Mouse (Mus musculus) liver, adult 2 months (tissue): Measurements from ENCODE around the gene Dnmt3a. TPM values are rescaled to one million over a fixed set of nuclear protein-coding genes. Genes with fewer than 3 reads are reported as not detected.

ENCODE experiments used
- DNase-seq: peaks from one replicate; pipeline ENCODE4 v3.0.0-alpha.2; 2011; ENCODE audit warnings: low read depth, low spot score; ENCODE audit errors: extremely low read depth
- H3K27ac ChIP-seq: fragments of 200-500 bp; replicated peaks from 2 replicates; pipeline ENCODE4 v1.5.1; 2012; ENCODE audit warnings: low read depth, mild to moderate bottlenecking, control low read depth, inconsistent platforms, low read length; ENCODE audit not compliant: insufficient read depth
- H3K27me3 ChIP-seq: fragments of 200-500 bp; 2 replicates; pipeline ENCODE4 v1.6.1; 2012; ENCODE audit warnings: mild to moderate bottlenecking, moderate library complexity, low read length, inconsistent platforms; ENCODE audit not compliant: control insufficient read depth, insufficient read depth
- H3K36me3 ChIP-seq: fragments of 200-500 bp; 2 replicates; pipeline ENCODE4 v1.6.1; 2012; ENCODE audit warnings: low read length, inconsistent platforms; ENCODE audit not compliant: control insufficient read depth, insufficient read depth
- H3K4me1 ChIP-seq: fragments of 200-500 bp; 2 replicates; pipeline ENCODE4 v1.6.1; 2011; ENCODE audit warnings: low read length; ENCODE audit not compliant: control insufficient read depth, insufficient read depth
- H3K4me3 ChIP-seq: fragments of 200-500 bp; 2 replicates; pipeline ENCODE4 v1.5.1; 2011; ENCODE audit warnings: low read depth, mild to moderate bottlenecking, control low read depth, low read length, moderate library complexity; ENCODE audit not compliant: insufficient read depth
- H3K79me2 ChIP-seq: fragments of 200-500 bp; 2 replicates; pipeline ENCODE4 v1.6.1; 2012; ENCODE audit warnings: inconsistent platforms, mild to moderate bottlenecking, low read length, moderate library complexity; ENCODE audit not compliant: control insufficient read depth, insufficient read depth
- H3K9ac ChIP-seq: fragments of 200-500 bp; 2 replicates; pipeline ENCODE4 v1.6.1; 2012; ENCODE audit warnings: low read depth, mild to moderate bottlenecking, control low read depth, inconsistent platforms, low read length
- CTCF ChIP-seq: fragments of 200-500 bp; IDR thresholded peaks from 2 replicates; pipeline ENCODE4 v1.5.1; 2011; ENCODE audit warnings: low read depth, low read length, control low read depth
- POLR2A ChIP-seq: fragments of 200-500 bp; IDR thresholded peaks from 2 replicates; pipeline ENCODE4 v1.6.1; 2011; ENCODE audit warnings: low read length, control low read depth; ENCODE audit not compliant: insufficient read depth; ENCODE audit errors: extremely low read depth
- WGBS: fragments of 180-500 bp; shearing (Covaris S2); methylation state at CpG from one replicate; pipeline ENCODE4 v1.1.7; 2018; 5-methylcytosine and 5-hydroxymethylcytosine counted together
- polyA plus RNA-seq: library from polyadenylated mRNA; depleted of rRNA; stranded (reverse); fragments of >200 nt; gene quantifications from 2 replicates; pipeline ENCODE4 v1.2.3, GENCODE M21; 2012
- total RNA-seq: library from RNA; depleted of rRNA; stranded (reverse); fragments of >200 nt; gene quantifications from 2 replicates; pipeline ENCODE4 v1.2.3, GENCODE M21; 2014

Dnmt3a gene
- total and polyA plus RNA-seq, 2 experiments: 4.0 to 7.9 TPM

DNA sequence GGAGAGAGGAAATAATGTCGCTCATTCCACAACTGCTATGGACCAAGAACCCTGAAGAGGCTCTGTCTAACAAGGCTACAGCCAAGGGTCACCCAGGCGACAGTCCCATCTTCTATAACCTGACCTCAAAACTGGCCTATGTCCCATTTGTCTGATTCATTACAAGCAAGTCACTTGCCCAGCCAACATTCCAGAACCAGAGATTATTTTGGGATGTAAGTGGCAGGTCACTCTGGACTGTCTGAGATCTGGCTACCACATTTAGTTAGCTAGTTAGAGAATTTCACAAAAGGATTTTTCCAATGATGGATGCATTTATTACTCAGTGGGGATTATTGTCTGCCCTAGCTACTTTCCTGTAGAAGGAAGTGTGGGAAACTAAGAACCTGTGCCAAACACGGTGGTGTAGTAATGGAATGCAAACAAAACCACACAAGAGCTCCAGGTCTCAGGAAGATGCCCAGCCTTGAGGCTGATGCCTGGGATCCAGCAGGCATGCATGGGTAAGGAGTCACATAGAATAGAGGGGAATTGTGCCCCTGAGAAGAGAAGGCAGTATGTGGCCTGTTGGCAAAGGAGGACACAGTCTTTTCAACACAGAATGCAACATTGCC lies 41.5 kb upstream of the Dnmt3a start:
- Histone ChIP-seq H3K79me2 (no peaks in the 10 kb centered on the region), H3K36me3 (no peaks in the 10 kb centered on the region), H3K4me3 (no peak overlapping the region), H3K4me1 (no peaks in the 10 kb centered on the region; the same call in 1 of the 2 replicates), H3K27ac (no peak overlapping the region), H3K9ac (no peak overlapping the region), H3K27me3 (no peaks in the 10 kb centered on the region)
- WGBS: 39% methylated on average over 3 of the region's 3 CpGs
- TF ChIP-seq CTCF (no peak), POLR2A (no peak)
- peak; percentile 51 for DNase-seq

DNA sequence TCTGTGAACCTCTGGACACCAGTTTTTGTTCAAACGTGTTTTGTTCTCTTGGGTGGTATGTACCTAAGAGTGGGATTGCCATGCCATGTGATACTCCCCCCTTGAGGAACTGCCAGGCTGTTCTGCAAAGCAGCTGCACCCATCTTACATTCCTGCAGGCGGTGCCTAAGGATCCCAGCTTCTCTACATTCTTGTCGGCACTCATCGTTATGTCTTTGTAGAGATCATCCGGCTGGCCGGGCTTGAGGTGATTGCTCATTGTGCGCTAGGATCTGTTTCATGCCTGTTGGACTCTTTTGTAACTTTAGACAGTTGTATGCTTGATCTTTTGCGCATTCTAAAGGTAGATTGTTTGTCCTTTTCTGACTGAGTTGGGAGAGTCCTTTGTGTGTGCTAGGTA lies 38.4 kb upstream of the Dnmt3a start:
- no peaks in the 10 kb centered on the region for H3K36me3 ChIP-seq
- 97% methylated on average over 8 of the region's 8 CpGs for WGBS
- H3K27me3 ChIP-seq: no peaks in the 10 kb centered on the region
- no peaks in the 10 kb centered on the region for H3K79me2 ChIP-seq
- no peak for DNase-seq
- no peak overlapping the region for H3K9ac ChIP-seq
- no peak overlapping the region for H3K4me3 ChIP-seq
- H3K27ac ChIP-seq: no peak overlapping the region
- no peaks in the 10 kb centered on the region; the same call in 1 of the 2 replicates for H3K4me1 ChIP-seq
- no peak for TF ChIP-seq CTCF
- no peak for TF ChIP-seq POLR2A

DNA sequence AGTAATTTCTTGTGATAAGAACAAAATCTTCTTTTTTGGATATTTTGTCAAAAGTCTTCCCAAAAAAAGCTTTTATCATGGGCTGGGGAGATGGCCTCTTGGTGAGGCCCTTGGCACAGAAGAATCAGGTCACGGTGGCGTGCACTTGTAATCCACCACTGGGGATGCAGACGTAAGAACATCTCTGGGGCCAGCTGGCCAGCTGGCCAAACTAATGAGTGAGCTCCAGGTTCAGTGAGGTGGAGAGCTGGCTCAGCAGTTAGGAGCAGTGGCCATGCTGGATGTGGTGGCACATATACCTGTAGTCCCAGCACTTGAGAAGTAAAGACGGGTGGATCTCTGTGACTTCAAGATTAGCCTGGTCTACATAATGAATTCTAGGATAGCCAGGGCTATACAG lies 37.4 kb upstream of the Dnmt3a start:
- Histone ChIP-seq H3K36me3 (no peaks in the 10 kb centered on the region), H3K4me1 (no peaks in the 10 kb centered on the region; the same call in 1 of the 2 replicates), H3K4me3 (no peak overlapping the region), H3K79me2 (no peaks in the 10 kb centered on the region), H3K9ac (no peak overlapping the region), H3K27me3 (no peaks in the 10 kb centered on the region), H3K27ac (no peak overlapping the region)
- WGBS: 92% methylated on average over 4 of the region's 4 CpGs
- DNase-seq: no peak
- no peak for TF ChIP-seq POLR2A
- no peak for TF ChIP-seq CTCF

DNA sequence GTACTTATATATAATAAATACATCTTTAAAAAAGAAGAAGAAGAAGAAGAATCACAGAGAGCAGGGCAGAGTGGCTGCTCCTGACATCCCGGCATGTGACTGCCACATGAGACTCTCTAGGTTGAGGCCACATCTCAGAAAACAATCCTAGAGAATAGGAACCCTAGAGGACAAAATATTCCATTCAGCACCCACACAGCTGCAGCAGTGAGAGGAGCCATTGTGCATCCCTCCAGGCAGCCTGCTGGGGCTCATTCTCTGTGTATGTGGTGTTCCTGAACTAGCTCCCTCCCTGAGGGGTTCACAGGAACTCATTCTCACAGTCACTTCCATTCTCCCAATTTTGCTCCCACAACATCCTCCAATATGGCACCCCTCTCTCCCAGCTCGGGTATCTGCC lies 35.3 kb upstream of the Dnmt3a start:
- no peaks in the 10 kb centered on the region for H3K27me3 ChIP-seq
- H3K27ac ChIP-seq: no peak overlapping the region
- H3K9ac ChIP-seq: no peak overlapping the region
- no peaks in the 10 kb centered on the region for H3K79me2 ChIP-seq
- no peaks in the 10 kb centered on the region for H3K36me3 ChIP-seq
- H3K4me3 ChIP-seq: no peak overlapping the region
- TF ChIP-seq POLR2A (no peak), CTCF (no peak)
- DNase-seq: no peak
- no peaks in the 10 kb centered on the region for H3K4me1 ChIP-seq
- WGBS: 90% methylated on average over 2 of the region's 2 CpGs

DNA sequence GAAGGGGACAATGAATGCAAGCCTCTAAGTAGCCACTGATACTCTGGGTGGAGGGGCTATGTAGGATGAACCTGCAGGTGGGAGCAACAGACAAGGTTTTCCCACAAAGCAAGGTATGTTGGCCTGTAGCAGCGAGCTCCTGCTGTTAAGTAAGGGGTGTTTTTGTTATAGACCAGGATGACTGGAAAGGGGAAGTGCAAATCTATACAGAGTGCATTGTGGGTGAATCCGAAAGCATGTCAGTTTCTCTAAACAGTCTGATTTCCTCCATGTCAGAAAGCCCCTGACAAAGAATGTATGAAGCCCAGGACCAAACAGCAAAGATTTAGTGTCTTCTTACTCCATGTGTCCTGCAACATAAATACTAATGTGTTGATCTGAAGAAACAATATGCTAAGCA lies 34.7 kb upstream of the Dnmt3a start:
- no peaks in the 10 kb centered on the region for H3K27me3 ChIP-seq
- H3K79me2 ChIP-seq: no peaks in the 10 kb centered on the region
- WGBS: 87% methylated on average over 2 of the region's 2 CpGs
- TF ChIP-seq POLR2A (no peak), CTCF (no peak)
- H3K36me3 ChIP-seq: no peaks in the 10 kb centered on the region
- no peak for DNase-seq
- no peak overlapping the region for H3K9ac ChIP-seq
- H3K4me1 ChIP-seq: no peaks in the 10 kb centered on the region
- no peak overlapping the region for H3K27ac ChIP-seq
- H3K4me3 ChIP-seq: no peak overlapping the region

DNA sequence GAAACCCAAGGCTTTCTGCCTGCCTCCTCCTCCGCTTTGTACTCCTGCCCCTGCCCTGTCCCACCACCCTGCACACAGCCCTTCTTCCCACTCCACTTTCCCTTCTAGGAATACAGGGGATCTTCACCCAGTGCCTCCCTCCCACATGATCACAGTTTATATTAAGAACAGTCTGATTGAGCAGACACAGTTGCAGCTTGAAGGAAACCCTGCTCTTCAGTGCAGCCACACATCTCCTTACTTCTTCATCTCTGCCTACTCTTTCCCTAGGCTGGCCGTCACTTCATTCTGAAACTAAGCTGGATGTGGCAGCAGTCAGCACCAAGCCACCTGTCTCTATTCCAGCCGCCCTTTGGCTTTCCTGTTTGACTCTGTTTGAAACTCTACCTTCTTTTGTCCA lies 32.2 kb upstream of the Dnmt3a start:
- Histone ChIP-seq H3K4me1 (peaks cover 2% of the 10 kb centered on the region), H3K9ac (no peak overlapping the region), H3K27me3 (no peaks in the 10 kb centered on the region), H3K79me2 (no peaks in the 10 kb centered on the region), H3K4me3 (no peak overlapping the region), H3K27ac (no peak overlapping the region), H3K36me3 (no peaks in the 10 kb centered on the region)
- no peak for DNase-seq
- WGBS: 93% methylated on average over 3 of the region's 3 CpGs
- TF ChIP-seq CTCF (no peak), POLR2A (no peak)
